Mouse (Mus musculus) spleen, adult 12 weeks (tissue): ENCODE data around the gene Iqgap3.

Experiments used
- DNase-seq: peaks from one replicate; pipeline ENCODE4 v3.0.0; 2022; ENCODE audit warnings: low spot score

Gene Iqgap3

DNA sequence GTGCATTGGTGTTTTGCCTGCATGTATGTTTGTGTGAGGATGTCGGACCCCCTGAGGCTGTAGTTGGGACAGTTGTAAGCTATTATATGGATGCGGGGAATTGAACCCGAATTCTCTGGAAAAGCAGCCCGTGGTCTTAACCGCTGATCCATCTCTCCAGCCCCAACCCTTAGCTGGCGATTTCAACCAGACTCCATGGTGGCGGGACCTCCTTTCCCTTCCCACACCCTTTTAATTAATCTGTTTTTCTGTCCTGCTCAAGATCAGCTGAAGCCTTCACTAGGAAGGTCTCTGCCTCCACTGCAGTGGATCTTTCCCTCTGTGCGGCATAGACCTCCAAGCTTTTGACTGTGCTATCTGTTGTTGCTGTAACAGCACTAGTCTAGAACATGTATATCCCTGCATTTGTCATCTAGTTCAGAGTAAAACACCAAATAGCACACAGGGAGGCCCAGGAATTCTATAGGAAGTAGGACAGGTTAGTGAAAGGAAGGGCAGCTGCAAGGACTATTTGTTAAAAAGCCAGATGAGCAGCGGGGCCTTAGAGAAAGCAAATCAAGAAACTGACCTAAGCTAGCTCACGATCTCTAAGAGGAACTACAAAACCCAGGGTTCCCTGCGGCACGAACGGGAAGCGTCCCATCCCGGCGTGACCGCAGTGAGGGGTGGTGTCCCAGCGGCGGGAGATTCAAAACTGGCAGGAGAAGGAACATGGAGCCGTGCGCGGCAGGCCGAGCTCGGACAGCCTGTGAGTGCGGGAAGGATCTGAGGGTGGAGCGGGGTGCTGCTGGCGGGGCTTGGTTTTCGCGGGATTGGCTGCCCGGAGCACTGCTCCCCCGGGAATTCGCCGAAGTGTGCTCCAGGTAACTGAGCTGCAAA lies at the start of gene Iqgap3:
TSS of gene Iqgap3 (plus strand) at position 627 of the 879 bp plus-strand sequence.
- peak; percentile 70 for DNase-seq

DNA sequence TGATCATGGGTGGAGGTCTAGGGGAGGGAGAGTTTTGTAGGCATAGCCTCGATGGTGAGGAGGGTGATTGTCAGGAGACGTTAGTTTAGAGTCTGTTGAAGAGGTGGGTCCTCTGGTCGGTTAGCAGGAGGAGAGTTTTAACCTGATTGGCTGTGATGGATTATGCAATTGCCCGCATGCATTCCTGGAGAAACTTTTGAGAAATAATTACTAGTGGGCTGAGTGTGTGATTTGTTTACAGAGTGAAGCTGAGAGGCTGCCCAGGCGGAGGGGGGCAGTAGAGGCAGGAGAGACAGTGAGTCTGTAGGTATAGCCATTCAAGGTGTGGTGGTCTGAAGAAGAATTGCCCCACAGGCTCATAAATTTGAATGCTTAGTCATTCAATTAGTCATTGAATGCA lies 48.3 kb upstream of the Iqgap3 start:
- no peak for DNase-seq

DNA sequence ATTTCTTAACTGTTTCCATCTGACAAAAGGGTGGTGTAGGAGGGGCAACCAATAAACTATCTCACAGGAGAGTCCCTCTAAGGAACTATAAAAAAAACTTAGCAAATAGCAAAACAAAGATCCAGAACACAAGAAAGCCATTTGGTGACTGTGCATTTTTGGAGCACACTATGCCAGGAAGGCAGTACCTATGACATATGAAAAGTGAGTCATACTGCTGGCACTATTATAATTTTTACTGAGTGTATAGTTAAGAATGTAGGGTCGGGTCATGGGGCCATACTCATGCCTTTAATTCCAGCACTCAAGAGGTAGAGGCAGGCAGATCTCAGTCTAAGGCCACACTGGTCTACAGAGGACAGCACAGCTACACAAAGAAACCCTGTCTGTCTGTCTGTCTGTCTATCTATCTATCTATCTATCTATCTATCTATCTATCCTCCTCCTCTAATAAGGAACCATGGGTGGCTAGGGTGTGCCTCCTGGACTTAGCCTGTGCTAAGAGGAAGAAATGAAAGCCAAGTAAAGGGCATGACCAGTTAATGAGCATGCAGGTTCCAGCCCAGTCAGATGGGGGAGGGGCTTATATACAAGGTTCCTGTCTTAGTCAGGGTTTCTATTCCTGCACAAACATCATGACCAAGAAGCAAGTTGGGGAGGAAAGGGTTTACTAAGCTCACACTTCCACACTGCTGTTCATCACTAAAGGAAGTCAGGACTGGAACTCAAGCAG lies 46.0 kb upstream of the Iqgap3 start:
- DNase-seq: no peak

DNA sequence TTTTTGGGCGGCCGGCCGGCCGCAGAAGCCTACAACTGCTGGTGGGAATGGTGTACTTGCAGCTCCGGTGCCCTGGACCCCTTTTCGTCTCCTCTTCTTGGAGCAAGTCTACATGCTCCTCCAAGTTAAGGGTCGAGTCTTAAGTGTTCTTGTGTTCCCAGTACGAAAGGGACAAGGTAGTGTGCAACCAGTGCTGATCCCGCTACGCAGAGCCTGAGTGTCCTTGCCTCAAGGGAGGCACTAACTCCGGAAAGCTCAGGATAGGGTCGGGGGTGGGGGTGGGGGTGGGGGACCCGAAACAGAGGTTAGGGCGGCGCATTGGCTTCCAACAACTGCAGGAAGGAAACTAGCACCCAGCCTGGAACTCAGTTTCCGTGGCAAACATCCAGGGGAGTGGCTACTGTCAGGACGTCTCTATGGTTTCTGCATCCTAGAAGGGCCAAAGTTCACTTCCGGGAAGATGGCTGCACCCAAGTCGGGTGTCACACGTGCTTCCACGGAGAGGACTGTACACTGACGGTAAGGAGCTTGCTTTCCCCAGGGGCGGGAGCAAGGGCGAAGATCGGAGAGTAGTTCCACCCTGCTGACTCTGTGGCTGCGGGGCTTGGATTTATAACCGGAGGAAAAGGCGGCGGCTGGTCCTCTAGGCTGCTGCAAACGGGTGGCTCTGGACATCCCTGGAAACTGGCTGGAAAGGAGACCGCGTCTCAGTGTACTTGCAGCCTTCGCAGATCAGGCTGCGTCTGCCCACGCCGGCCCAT lies 38.9 kb upstream of the Iqgap3 start, which contains the start of gene Gpatch4:
TSS of gene Gpatch4 (plus strand) at position 448 of the 761 bp plus-strand sequence.
- peak; percentile 69 for DNase-seq

DNA sequence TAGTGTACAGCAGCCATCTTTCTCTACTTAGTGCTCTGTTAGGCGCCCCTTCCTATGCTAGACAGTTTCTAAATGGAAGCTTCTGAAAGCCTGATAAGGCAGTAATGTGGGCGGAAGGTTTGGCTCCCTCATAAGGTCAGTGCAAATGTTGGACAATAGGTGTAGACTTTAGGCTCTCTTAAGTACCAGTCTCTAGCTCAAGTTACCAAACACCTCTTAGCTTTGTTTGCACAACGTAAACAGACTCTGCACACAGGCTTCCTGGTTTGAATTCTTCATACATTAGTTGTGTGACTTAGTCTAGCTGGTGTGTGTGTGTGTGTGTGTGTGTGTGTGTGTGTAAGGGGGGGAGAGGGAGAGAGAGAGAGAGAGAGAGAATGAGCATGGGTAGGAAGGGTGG lies 32.2 kb upstream of the Iqgap3 start:
- no peak for DNase-seq

DNA sequence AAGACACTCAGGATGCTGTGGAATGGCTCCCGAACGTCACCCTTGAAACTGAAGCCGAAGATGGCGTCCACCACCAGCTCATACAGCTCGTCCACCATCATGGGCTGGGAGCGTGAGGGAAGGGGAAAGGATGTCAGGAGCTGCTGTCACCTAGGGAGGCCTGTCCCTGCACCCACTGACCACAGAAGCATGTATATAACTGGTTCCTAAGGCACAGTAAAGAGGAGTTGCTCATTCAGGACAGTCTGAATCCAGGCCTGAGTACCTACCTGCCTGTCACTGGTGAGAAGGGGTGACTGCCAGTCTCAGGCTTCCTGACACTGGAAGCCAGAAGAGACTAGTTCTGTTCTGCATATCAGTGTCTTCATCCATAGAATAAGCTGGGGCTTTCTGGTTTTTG lies 24.7 kb upstream of the Iqgap3 start:
- no peak for DNase-seq

DNA sequence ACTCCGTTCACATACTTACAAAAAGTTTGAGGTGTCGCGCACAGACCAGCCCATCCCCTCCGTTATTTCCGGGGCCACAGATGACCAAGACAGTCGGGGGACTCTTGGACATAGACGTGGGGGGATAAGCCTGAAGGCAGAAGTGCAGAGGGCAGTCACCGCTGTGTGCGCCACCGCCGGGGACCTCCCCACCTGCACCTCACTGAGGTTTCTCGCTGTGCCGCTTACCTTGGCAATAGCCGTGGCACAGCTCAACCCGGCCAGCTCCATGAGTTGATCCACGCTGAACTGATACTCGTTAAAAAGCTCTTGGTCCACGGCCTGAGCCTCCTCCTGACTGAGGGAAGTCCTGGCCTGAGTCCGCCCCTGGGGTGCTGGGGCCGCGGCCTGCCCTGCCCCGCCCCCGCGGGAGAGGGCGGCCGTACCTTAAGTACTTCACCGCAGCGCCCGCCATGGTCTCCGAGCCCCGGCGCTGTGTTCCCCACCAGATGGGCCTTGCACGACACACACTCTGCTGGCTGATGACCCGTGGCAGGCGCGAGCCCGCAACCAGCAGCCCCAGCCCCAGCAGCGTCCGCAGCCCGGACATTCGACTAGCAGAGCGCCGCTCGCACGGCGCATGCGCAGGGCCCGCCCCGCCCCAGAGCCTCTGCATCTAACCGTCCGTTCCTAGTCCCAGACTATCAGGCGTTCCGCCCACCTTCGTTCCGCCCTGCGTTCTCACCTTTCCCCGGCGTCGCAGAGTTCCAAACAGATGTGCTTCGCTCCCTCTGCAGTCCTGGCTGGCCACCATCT lies 23.7 kb upstream of the Iqgap3 start, which contains the start of gene Naxe:
TSS of gene Naxe (minus strand) at position 594 of the 795 bp plus-strand sequence.
- peak; percentile 90 for DNase-seq

DNA sequence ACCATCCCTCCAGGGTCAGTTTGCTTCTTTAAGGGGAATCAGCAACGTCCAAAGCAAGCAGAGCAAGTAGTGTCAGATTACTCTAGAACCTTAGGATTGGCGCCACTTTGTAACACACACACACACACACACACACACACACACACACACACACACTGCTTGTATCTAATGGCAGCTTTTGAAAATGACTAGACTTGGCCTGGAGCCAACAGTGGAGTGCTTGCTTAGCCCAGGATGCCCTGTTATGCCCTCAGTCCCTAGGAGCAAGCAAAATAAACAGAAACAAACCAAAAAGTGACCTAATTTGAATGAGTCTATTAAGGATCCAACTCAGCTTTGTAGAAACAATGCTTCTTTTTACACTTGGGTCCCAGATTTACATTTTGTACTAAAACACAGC lies 13.4 kb upstream of the Iqgap3 start:
- DNase-seq: no peak

DNA sequence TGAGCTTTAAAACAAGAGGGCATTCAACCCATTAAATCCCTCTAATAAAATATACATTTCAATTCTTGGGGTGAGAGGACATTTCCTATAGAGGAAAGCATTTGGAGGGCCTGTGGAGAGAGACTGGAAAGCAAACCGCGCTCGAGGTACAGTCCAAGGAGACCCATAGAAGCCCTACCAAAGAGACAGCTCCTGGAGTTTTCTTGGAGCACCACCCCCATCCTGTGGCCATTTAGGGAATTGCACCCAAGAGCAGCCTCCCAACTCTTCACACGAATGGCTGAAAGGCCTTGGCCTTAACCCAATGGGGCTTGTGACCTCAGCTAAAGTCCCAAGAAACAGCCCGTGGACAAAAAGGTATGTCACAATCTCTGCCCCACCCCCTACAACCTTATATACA lies 10.0 kb upstream of the Iqgap3 start:
- peak; percentile 73 for DNase-seq

DNA sequence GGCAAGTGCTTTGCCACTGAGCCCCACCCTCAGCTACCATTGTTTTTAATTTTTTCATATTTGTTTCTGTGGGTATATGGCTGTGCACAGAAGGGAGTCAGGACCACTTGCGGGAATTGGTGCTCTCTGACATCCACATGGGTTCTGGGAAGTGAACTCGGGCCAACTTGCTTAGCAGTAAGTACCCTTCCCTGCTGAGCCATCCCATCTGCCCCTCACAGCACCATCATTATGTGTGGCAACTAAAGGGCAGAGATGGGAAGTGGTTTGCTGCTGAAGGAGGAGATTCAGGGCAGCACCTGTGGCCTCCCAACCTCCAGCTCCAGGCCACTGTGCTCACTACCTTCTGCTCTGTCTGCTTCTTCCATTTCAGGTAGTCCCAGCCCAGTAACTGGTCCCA lies 8.1 kb upstream of the Iqgap3 start:
- DNase-seq: no peak

DNA sequence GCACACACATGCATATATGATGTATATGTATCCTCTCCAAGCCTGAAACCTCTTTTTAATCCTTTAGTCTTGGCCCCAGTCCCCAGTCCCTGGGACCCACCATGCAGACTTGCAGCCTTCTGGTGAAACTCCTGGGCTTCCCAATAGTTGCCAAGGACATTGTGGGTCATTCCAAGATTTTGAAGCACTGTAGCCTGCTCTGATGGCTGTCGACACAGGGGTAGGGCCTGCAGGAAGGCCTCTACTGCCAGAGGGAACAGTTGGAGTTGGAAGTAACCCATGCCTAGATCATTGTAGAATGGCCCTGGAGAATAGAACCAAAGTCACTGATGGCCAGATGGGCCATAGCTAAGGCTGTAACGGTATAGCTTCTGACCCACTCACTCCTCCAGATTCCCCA lies 7.4 kb upstream of the Iqgap3 start:
- no peak for DNase-seq

DNA sequence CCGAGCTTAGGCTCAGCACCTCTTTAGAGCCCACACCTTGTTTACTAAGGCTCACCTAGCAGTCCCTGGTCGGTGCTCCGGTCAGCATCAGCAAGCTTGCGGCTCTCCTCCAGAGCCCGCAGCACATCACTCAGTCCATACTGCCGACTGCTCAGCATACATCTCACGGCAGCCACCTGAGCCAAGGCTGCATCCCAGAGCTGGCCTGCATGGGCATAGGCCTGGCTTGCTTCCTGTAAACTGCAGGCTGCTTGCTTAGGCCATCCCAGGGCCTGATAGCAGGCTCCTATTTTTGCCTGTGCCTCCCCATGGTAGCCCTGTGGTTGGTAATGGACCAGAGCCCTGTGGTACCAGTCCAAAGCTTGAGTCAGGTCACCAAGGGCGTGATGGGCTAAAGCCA lies 7.0 kb upstream of the Iqgap3 start:
- no peak for DNase-seq

DNA sequence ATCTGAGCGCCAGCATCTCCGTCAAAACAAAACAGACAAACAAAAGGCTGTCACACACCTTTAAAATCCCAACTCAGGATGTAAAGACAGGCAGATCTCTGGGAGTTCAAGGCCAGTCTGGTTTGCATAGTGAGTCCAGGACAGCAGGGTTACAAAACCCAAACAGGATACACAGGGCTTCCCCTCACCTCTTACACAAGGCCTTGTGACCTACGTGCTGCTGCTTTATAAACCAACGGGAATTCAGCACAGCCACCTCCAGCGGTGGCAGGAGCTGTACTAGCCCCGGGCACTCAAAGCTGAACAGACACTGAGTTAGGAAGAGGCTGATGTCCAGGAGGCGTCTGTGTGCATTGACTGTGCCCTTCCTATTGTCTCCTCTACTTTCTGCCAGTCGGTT lies 4.3 kb upstream of the Iqgap3 start:
- DNase-seq: no peak

DNA sequence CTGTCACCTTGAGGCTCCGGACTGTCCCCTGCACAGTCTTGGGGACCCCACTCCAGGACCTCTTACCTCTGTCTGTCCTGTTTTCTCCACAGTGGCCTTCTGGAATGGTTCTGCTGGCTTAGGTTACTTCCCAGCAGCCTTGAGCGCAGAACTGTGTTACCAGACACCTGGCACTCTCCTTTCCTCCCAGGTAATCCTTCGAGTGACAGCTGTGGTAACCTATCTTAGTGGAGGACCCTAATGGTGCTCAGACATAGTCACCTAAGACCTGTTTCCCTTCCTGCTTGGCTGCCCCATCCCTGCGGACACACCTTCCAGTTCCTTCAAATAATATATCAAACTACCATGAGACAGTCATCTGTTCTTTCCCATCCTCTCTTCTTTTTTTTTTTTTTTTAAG lies 3.6 kb upstream of the Iqgap3 start, which contains the start of gene Ttc24:
TSS of gene Ttc24 (minus strand) at position 101 of the 400 bp plus-strand sequence.
- DNase-seq: no peak

DNA sequence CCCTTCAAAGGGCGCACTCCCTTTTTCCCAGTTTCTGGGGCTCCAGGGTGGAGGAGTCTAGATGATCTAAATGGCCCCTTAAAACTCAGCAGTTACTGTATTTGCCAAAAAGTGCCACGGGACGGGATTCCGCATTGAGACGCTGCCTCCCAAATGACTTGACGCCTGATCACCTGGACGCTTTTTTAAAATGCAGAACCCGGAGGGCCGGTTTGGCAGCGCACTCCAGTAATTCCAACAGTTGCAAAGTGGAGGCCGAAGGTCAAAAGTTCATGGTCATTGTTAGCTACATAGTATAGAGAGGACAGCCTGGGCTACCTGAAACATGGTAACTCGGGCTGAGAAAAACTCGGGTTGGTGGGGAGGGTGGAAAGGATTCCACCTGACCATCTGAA lies 450 bp downstream of the Iqgap3 start:
- DNase-seq: no peak

DNA sequence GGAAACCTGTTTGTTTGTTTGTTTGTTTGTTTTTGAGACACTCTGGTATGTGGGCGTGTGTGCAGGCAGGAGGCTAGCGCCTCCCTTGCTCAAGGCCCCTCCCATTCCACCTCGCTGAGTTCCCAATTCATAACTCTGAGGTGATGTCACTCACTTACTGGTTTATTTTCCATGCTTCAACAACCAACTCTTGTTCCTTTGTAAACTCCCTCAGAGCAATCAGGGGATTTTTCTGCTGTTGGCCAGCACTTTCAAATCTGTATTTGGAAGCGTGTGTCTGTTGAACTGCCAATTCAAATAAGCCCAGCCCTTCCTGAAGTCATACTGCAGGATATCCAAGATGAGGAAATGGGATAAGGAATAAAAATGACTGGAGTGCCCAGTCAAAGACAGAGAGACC lies 892 bp downstream of the Iqgap3 start:
- DNase-seq: peak; percentile 25

DNA sequence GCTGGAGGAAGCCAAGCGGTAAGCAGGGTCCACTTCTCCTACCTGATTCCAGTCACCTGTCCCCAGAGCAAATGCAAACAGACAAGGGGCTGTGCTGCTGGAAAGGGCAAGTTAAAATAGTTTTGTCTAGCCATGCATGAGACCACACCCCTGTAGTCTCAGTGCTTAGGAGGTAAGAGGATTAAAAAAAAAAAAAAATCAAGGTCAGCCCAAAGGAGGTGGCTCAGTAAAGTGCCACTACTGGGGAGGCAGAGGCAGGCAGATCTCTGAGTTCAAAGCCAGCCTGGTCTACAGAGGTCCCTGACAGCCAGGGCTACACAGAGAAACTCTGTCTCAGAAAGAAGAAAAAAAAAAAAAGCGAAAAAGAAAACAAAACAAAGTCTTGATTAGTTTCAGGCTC lies 2.2 kb downstream of the Iqgap3 start:
- no peak for DNase-seq

DNA sequence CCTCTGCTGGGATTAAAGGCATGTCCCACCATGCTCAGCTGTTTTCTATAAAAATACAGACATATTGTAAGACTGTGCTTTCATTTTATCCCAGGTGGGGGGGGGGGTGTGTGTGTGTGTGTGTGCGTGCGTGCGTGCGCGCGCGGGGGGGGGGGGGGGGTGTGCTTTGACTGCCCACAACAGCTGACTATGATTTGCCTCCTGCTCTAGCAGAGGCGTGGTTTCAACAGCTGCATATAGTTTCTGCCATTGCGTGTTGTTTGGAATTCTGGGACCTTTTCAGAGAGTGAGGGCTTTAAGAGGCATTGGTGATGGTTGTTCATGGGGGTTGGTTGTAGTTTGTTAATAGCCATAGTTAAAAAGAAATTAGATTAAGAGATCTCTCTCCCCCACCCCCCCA lies 3.7 kb downstream of the Iqgap3 start:
- no peak for DNase-seq

DNA sequence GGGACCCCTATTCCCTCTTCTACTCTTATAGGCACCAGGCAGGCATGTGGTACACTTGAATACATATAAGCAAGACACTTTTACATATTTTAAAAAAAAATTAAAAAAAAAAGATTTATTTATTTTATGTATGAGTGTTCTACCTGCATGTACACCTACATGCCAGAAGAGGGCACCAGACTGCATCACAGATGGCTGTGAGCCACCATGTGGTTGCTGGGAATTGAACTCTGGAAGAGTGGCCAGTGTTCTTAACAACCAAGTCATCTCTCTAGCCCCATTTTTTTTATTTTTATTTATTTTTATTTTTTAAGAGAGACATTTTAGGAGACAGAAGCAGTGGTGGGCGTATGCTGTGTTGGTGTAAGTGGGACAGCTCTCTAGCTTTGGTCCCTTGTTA lies 5.9 kb downstream of the Iqgap3 start:
- DNase-seq: no peak

DNA sequence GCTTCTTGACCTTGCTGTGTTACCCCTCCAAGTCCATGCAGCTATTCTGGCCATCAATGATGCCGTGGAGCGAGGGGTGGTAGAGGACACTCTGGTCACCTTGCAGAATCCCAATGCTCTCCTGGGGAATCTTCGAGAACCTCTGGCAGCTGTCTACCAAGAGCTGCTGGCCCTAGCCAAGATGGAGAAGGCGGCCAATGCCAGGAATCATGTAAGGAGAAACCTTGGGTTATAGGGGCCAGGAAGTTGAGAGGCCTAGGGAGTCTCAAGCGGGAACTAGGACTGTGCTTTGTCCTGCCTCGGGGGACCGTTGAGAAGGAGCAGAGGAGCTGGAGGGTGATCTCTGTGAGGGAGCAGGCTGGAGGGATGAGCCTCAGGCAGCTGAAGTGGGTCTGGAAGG lies 8.3 kb downstream of the Iqgap3 start:
- no peak for DNase-seq

DNA sequence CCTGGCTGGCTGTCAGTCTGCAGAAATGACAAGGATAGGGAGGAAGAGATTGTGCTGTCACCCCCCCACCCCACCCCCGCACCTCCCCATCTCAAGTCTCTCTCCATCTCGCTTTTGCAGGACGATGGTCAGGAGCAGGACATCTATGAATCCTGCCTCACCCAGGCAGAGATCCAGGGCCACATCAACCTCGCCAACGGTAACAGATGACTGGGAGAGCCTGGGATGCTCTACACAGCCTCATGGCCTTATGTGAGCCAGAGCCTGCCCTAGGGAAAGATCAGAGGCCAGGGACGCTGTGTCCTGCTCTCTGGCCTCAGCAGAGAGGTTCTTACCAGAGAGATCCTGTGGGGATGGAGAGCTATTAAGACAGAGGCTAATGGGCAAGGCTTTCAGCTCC lies 8.8 kb downstream of the Iqgap3 start:
- no peak for DNase-seq

DNA sequence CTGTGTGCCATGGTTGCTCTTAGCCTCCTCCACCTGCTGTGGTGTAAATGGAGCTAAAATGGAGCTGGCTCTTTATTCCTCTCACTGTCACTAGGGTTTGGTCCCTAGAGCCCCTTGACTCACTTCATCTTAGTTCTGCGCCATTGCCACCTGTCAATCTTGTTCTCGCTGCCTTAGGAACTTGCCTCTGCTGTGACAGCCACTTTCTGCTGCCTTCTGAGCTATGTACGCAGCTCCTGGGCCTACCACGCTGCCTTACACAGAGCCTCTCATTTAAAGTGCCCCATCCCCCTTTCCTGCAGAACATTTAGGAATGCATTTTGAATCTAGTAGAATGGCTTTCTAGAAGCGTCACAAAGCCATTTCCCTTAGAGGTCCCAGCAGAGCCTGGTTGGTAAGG lies 12.4 kb downstream of the Iqgap3 start:
- no peak for DNase-seq
